Mouse (Mus musculus) brain, adult 2 months (tissue): ENCODE results near the gene Padi2.
A peak's percentile ranks its signal among the peaks of the same experiment; 100 is the strongest.

ENCODE experiments used
- DNase-seq: peaks from one replicate; pipeline ENCODE4 v3.0.0; 2011; ENCODE audit warnings: low read depth, low spot score

The Padi2 gene

GRCm38 (mm10) chr4:140959128-140959679 is 53.1 kb downstream of the Padi2 start:
- no peak for DNase-seq

GRCm38 (mm10) chr4:140959715-140960479 is 53.8 kb downstream of the Padi2 start:
- DNase-seq = no peak

GRCm38 (mm10) chr4:140960781-140961466 is 54.8 kb downstream of the Padi2 start, which contains the start of gene Sdhb:
Sdhb (plus strand) TSS chr4:140961203.
- DNase-seq = peak; percentile 100

- peak; percentile 36 for DNase-seq
Measured at GRCm38 (mm10) chr4:140961467-140962206, 55.5 kb downstream of the Padi2 start.

GRCm38 (mm10) chr4:140962207-140962909 is 56.2 kb downstream of the Padi2 start:
- DNase-seq = no peak

GRCm38 (mm10) chr4:140962950-140963349 is 56.8 kb downstream of the Padi2 start:
- peak; percentile 62 for DNase-seq

GRCm38 (mm10) chr4:140963941-140964597 is 57.9 kb downstream of the Padi2 start:
- DNase-seq = peak; percentile 75

GRCm38 (mm10) chr4:140964620-140965019 is 58.5 kb downstream of the Padi2 start:
- peak; percentile 90 for DNase-seq

GRCm38 (mm10) chr4:140967386-140968159 is 61.4 kb downstream of the Padi2 start:
- no peak for DNase-seq

GRCm38 (mm10) chr4:140971691-140972090 is 65.5 kb downstream of the Padi2 start:
- DNase-seq = no peak

- no peak for DNase-seq
Measured at GRCm38 (mm10) chr4:140974408-140974807, 68.3 kb downstream of the Padi2 start.

- DNase-seq = no peak
Measured at GRCm38 (mm10) chr4:140975356-140975755, 69.2 kb downstream of the Padi2 start.

GRCm38 (mm10) chr4:140977278-140977677 is 71.1 kb downstream of the Padi2 start:
- DNase-seq = no peak

GRCm38 (mm10) chr4:140977886-140978692 is 71.9 kb downstream of the Padi2 start:
- DNase-seq = no peak

- peak; percentile 29 for DNase-seq
Measured at GRCm38 (mm10) chr4:140981605-140982004, 75.5 kb downstream of the Padi2 start.

GRCm38 (mm10) chr4:140982808-140983207 is 76.7 kb downstream of the Padi2 start:
- no peak for DNase-seq

- DNase-seq = peak; percentile 67
Measured at GRCm38 (mm10) chr4:140983442-140983841, 77.3 kb downstream of the Padi2 start.

GRCm38 (mm10) chr4:140984544-140984943 is 78.4 kb downstream of the Padi2 start:
- DNase-seq = no peak
